ENCODE assay signal across 9 mouse cellular contexts in genomic region chr13:21790601-21791283, GRCm38 (mm10). TPM values are rescaled to one million over a fixed set of nuclear protein-coding genes. Genes with fewer than 3 reads are reported as not detected.
DNase-seq lines count a peak whose midpoint lies in the region; ATAC-seq lines count a peak whose summit lies in the region.
"Had no signal": no experiment of that assay in that cellular context is flagged by ENCODE, and none has a peak within 500 bp of the region (broad histone marks: within the 10 kb centered on the region; RNA-seq: fewer than 3 reads in every experiment).

No protein-coding gene starts in this region.

- no peaks in the 10 kb centered on the region for H3K36me3 ChIP-seq in kidney, embryonic 16.5 days (ENCODE audit: insufficient read depth, low read length)
- no peaks in the 10 kb centered on the region for H3K36me3 ChIP-seq in intestine, embryonic 15.5 days
- no peaks in the 10 kb centered on the region for H3K36me3 ChIP-seq in neural tube, embryonic 11.5 days (ENCODE audit: control insufficient read depth, insufficient read depth, low read length)

- H3K27me3 ChIP-seq in kidney, embryonic 16.5 days (ENCODE audit: insufficient read depth, low read length): no peaks in the 10 kb centered on the region
- H3K27me3 ChIP-seq in intestine, embryonic 15.5 days (replicated peaks): no peaks in the 10 kb centered on the region
- no peaks in the 10 kb centered on the region for H3K27me3 ChIP-seq in neural tube, embryonic 11.5 days (ENCODE audit: control insufficient read depth, insufficient read depth, low read length)

- H3K9ac ChIP-seq in kidney, embryonic 16.5 days (replicated peaks; ENCODE audit: low read length): peak overlapping the region; percentile 58
- peak overlapping the region; percentile 36 for H3K9ac ChIP-seq in intestine, embryonic 15.5 days
- H3K9ac ChIP-seq in neural tube, embryonic 11.5 days (ENCODE audit: low read length): peak overlapping the region; percentile 11

- peaks cover 19% of the 10 kb centered on the region for H3K4me1 ChIP-seq in kidney, embryonic 16.5 days (ENCODE audit: insufficient read depth, low read length)
- H3K4me1 ChIP-seq in intestine, embryonic 15.5 days (replicated peaks): peaks cover 8% of the 10 kb centered on the region; the same call in 1 of the 2 replicates
- peaks cover 9% of the 10 kb centered on the region; the same call in 1 of the 2 replicates for H3K4me1 ChIP-seq in neural tube, embryonic 11.5 days (ENCODE audit: control insufficient read depth, insufficient read depth, low read length)

- WGBS in kidney, embryonic 16.5 days: 10% methylated on average over 17 of the region's 18 CpGs
- 12% methylated on average over 18 of the region's 18 CpGs for WGBS in intestine, embryonic 15.5 days
- WGBS in neural tube, embryonic 11.5 days: 5% methylated on average over 18 of the region's 18 CpGs

- peak overlapping the region; percentile 22 for H3K4me3 ChIP-seq in kidney, embryonic 16.5 days (ENCODE audit: low read length)
- peak overlapping the region; percentile 15; the same call in 1 of the 2 replicates for H3K4me3 ChIP-seq in intestine, embryonic 15.5 days (replicated peaks)
- no peak overlapping the region for H3K4me3 ChIP-seq in neural tube, embryonic 11.5 days (ENCODE audit: low read depth, low read length)

- intact Hi-C loops in left cerebral cortex, postnatal 25 days (cut with DNase I): no loop called here

- no peak overlapping the region for H3K27ac ChIP-seq in kidney, embryonic 16.5 days (ENCODE audit: low read length)
- H3K27ac ChIP-seq in intestine, embryonic 15.5 days: 0 out of 2 replicates have a peak overlapping the region, but pooled peaks have one; percentile 22
- H3K27ac ChIP-seq in neural tube, embryonic 11.5 days (ENCODE audit: low read depth, low read length): no peak overlapping the region

- H3K4me2 ChIP-seq in kidney, embryonic 16.5 days (replicated peaks; ENCODE audit: low read depth, low read length): peak overlapping the region; percentile 50
- H3K4me2 ChIP-seq in intestine, embryonic 15.5 days (replicated peaks): peak overlapping the region; percentile 54
- peak overlapping the region; percentile 25 for H3K4me2 ChIP-seq in neural tube, embryonic 11.5 days (ENCODE audit: low read depth)

- DNase-seq in kidney, postnatal 10 days: no peak
- DNase-seq in embryo, embryonic 9.5 days (ENCODE audit: extremely low spot score): peak; percentile 57
- DNase-seq in neural tube, embryonic 11.5 days (ENCODE audit: low spot score): peak; percentile 19
- DNase-seq in cerebellum, adult 9-10 months: no peak
- DNase-seq in spleen, postnatal 14 days (ENCODE audit: low spot score in 2 of 2): no peak
- DNase-seq in left cerebral cortex, postnatal 25 days (ENCODE audit: low spot score in 2 of 2): no peak
- DNase-seq: kidney, adult 18-20 months had no signal

- ATAC-seq in kidney, embryonic 16.5 days (ENCODE audit: low FRiP score, low TSS enrichment): no peak
- no peak for ATAC-seq in intestine, embryonic 15.5 days
- ATAC-seq in neural tube, embryonic 11.5 days (ENCODE audit: insufficient read depth, low FRiP score, low TSS enrichment): no peak

- H3K9me3 ChIP-seq in kidney, embryonic 16.5 days (ENCODE audit: low read length): no peaks in the 10 kb centered on the region
- no peaks in the 10 kb centered on the region for H3K9me3 ChIP-seq in intestine, embryonic 15.5 days
- H3K9me3 ChIP-seq in neural tube, embryonic 11.5 days (ENCODE audit: control insufficient read depth, low read length): no peaks in the 10 kb centered on the region

RNA-seq across cellular contexts. Expression of gene Hist1h2bp, which starts 3.5 kb away (rescaled TPM):
- 2.0 and 2.2 TPM in 2 replicates for polyA plus RNA-seq in kidney, embryonic 16.5 days (2015; fragmentation: Nextera tagmentation; extraction: Ambion mirVana)
- polyA plus RNA-seq in intestine, embryonic 15.5 days (2015; fragmentation: Nextera tagmentation; extraction: Ambion mirVana): 2.0 TPM in 2 replicates
- 2.2 and 2.6 TPM in 2 replicates for polyA plus RNA-seq in neural tube, embryonic 11.5 days (2014; fragmentation: Nextera tagmentation; extraction: Ambion mirVana)
- total RNA-seq in left cerebral cortex, postnatal 25 days (2021): 10 to 100 TPM in 1 of 2 experiments, 1 to 10 TPM in 1; 5.8 to 12.1 TPM

RNA-seq across cellular contexts. Expression of gene Hist1h2an, which starts 3.7 kb away (rescaled TPM):
- 3.4 and 6.0 TPM in 2 replicates for polyA plus RNA-seq in kidney, embryonic 16.5 days (2015; fragmentation: Nextera tagmentation; extraction: Ambion mirVana)
- polyA plus RNA-seq in intestine, embryonic 15.5 days (2015; fragmentation: Nextera tagmentation; extraction: Ambion mirVana): 2.4 and 4.7 TPM in 2 replicates
- 11.7 and 14.0 TPM in 2 replicates for polyA plus RNA-seq in neural tube, embryonic 11.5 days (2014; fragmentation: Nextera tagmentation; extraction: Ambion mirVana)
- 1 to 10 TPM in 1 of 2 experiments, not detected in 1; 1.1 TPM for total RNA-seq in left cerebral cortex, postnatal 25 days (2021)

RNA-seq across cellular contexts. Expression of gene Hist1h3i, which starts 7.6 kb away (rescaled TPM):
- polyA plus RNA-seq in kidney, embryonic 16.5 days (2015; fragmentation: Nextera tagmentation; extraction: Ambion mirVana): 98.9 and 117 TPM in 2 replicates
- polyA plus RNA-seq in intestine, embryonic 15.5 days (2015; fragmentation: Nextera tagmentation; extraction: Ambion mirVana): 89.5 and 101 TPM in 2 replicates
- polyA plus RNA-seq in neural tube, embryonic 11.5 days (2014; fragmentation: Nextera tagmentation; extraction: Ambion mirVana): 228 and 229 TPM in 2 replicates
- 10 to 100 TPM; 61.5 to 78.2 TPM for total RNA-seq in left cerebral cortex, postnatal 25 days (2021)

RNA-seq across cellular contexts. Expression of gene Hist1h1b, which starts 10.3 kb away (rescaled TPM):
- polyA plus RNA-seq in kidney, embryonic 16.5 days (2015; fragmentation: Nextera tagmentation; extraction: Ambion mirVana): 17.4 and 17.8 TPM in 2 replicates
- polyA plus RNA-seq in intestine, embryonic 15.5 days (2015; fragmentation: Nextera tagmentation; extraction: Ambion mirVana): 19.8 and 25.0 TPM in 2 replicates
- polyA plus RNA-seq in neural tube, embryonic 11.5 days (2014; fragmentation: Nextera tagmentation; extraction: Ambion mirVana): 15.4 and 16.9 TPM in 2 replicates
- 10 to 100 TPM in 1 of 2 experiments, 1 to 10 TPM in 1; 5.3 to 10.6 TPM for total RNA-seq in left cerebral cortex, postnatal 25 days (2021)

RNA-seq across cellular contexts. Expression of gene Hist1h2bq, which starts 19.3 kb away (rescaled TPM):
- 22.0 and 25.6 TPM in 2 replicates for polyA plus RNA-seq in kidney, embryonic 16.5 days (2015; fragmentation: Nextera tagmentation; extraction: Ambion mirVana)
- 14.5 and 16.7 TPM in 2 replicates for polyA plus RNA-seq in intestine, embryonic 15.5 days (2015; fragmentation: Nextera tagmentation; extraction: Ambion mirVana)
- polyA plus RNA-seq in neural tube, embryonic 11.5 days (2014; fragmentation: Nextera tagmentation; extraction: Ambion mirVana): 20.3 and 20.8 TPM in 2 replicates
- total RNA-seq in left cerebral cortex, postnatal 25 days (2021): 10 to 100 TPM; 44.4 to 48.2 TPM

Comparison
In these comparisons a context has a peak if more than half of its experiments do, and no peak if none do; other contexts are left out.
1. DNase-seq: peak in embryo, embryonic 9.5 days (single experiment) and neural tube, embryonic 11.5 days (single experiment); none in kidney, postnatal 10 days (single experiment), cerebellum, adult 9-10 months (single experiment), spleen, postnatal 14 days (0 of 2) and left cerebral cortex, postnatal 25 days (0 of 2).
2. Peak in every context shown above with its lines, with median percentiles within 50 percentile points of each other: H3K4me2 ChIP-seq and H3K9ac ChIP-seq.